Mouse (Mus musculus): Measurements from ENCODE around the gene Ntf5.
"Not testable (repeated sequence)": the region's sequence is repeated elsewhere in the genome, so short reads cannot be mapped to it uniquely, and the experiment has no call there.

Gene Ntf5

DNA sequence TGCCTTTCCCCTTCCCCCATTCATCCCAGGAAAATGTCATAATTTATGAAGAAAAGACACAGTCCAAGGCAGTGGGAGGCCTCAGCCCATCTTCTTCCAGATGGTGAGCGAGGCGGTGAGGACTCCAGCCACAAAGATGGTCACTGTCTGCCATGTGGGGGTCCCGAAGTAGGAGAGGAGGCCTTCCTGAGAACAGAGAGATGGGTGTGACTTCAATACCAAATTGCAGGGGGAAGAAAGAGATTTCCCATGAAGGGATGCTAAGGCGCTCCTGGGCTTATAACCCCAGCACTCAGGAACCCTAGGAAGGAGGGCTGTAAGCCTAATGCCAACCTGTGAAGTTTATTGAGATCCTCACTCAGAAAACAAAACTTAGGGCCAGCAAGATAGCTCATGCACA, 48.3 kb downstream of the Ntf5 start:
- no peak for DNase-seq (ENCODE audit: low read depth, low spot score)

DNA sequence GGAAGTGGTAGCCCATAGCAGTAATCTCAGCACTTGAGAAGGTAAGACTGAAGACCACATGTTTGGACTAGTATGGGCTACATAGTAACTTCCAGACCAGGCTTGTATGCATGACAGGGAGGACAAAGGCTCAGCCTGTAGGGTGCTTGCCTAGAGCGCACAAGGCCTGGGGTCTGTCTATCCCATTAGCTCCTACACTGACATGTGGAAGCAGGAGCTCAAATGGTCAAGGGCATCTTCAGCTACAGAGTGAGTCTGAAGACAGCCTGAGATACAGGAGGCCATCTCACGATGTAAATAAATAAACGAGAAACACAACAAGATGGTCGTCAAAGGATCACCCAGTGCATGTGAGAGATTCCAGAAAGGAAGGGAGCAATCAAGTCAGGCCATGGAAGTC, 48.8 kb downstream of the Ntf5 start:
- no peak for DNase-seq (ENCODE audit: low read depth, low spot score)

DNA sequence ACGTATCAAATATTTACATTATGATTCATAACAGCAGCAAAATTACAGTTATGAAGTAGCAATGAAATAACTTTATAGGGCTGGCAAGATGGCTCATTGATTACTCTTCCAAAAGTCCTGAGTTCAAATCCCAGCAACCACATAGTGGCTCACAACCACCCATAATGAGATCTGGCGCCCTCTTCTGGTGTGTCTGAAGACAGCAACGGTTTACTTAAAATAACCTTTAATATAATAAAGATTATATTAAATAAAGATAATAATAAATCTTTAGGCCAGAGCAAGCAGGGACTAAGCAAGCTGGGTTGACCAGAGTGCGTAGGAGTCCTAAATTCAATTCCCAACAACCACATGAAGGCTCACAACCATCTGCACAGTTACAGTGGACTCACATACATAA, 49.4 kb downstream of the Ntf5 start:
- DNase-seq (ENCODE audit: low read depth, low spot score) = not testable (repeated sequence)

DNA sequence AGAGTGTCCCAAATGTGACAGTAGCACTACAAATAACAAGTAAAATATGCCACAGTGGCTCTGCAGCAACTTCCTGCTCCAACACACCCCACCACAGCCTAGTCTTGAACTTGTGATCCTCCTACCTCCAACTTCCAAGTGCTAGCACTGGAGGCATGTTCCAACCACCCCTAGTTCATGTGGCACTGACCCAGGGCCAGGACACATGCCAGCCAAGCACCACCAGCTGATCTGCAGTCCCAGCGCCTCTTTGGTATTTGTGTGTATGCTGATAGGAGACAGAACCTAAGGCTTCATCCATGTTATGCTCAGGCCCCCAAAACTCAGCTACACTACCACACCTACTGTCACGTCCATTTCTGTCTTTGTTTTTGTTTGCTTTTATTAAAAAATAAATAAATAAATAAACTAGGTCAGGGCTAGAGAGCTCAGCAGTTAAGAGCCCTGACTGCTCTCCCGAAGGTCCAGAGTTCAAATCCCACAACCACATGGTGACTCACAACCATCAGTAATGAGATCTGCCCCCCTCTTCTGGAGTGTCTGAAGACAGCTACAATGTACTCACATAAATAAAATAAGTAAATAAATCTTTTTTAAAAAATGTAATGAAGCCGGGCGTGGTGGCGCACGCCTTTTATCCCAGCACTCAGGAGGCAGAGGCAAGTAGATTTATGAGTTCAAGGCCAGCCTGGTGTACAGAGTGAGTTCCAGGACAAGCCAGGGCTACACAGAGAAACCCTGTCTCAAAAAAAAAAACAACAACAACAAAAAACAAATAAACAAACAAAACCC, 50.7 kb downstream of the Ntf5 start:
- DNase-seq (ENCODE audit: low read depth, low spot score) = no peak

DNA sequence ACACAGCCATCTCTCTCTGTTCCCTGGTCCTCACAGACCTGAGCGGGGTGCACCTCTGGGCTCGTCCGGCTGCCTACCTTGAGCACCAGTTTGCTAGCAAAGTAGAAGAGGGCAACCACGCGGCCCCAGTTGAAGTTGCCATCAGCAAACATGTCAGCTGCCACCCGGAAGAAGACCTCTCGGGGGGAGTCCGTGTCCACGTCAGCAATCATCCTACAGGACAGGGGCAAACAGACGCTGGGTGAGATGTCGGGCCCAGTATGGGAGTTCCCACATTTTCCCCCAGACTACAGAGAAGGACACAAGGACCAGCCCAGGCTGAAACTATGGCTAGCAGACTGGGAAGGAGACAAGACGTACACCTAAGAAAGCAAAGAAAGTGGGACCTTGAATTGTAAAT, 51.6 kb downstream of the Ntf5 start:
- no peak for DNase-seq (ENCODE audit: low read depth, low spot score)

DNA sequence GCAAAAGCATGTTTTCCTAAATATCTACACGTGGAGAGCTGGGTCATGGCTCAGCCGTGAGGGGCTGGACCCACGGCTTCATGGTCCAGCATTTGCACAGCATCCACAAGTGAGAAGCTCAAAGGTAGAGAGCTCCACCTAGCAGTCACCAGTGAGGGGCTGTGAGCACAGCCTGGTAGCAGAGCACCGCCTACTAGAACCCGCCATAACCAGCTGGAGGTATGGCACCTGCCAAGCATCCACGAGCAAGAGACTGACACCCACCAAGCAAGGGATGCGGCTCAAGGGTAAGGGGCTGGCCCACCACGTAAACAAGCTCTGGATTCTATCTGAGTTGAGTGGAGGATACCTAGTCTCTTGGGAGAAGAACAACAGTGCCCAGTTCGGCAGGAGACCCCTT, 52.1 kb downstream of the Ntf5 start:
- no peak for DNase-seq (ENCODE audit: low read depth, low spot score)

DNA sequence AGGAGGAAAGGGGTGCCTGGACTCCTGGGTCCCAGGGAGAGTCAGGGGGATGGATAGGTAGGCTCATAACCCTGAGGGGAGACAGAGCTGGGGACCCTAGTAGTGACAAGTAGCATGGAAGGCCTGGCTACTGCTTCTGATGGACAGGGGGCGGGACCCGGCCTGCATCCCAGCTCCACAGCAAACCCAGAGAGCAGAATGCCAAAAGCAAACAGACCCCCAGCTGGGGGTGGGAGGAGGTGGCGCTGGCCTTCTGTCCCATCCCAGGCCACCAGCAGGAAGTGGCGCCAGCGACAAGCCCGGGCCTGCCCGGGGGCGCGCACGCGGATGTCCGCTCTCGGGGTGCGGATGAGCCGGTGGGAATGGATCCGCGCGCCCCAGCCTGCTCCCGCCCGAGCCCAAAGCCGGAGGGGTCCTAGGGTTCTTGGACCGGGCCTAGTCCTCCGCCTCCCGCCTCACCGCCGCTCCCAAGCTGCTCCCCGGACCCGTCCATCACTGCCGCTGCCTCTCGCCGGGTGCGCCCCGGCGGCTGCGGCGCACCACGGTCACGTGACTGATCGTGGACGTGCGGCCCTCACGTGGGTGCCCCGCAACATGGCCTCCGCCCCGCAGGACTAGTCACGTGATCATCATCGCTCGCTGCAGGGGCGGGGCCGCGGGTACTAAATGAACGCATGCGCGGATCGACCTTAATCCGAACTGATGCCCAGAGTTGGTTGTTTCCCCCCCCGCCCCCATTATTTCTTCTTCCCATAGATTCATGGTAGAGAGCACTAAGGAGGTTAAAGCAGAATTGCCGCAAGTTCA, 53.0 kb downstream of the Ntf5 start, which contains the start of gene Bax:
Gene Bax, minus strand, starts transcription at position 616 of the 807 bp plus-strand sequence.
- peak; percentile 91 for DNase-seq (ENCODE audit: low read depth, low spot score)

All from brain, embryonic 18.5 days (tissue).